Mouse (Mus musculus): ENCODE measurements around the gene Zfyve28.

- TF ChIP-seq CTCF (IDR thresholded peaks at IDR 0.05) (no peak), POLR2A (IDR thresholded peaks at IDR 0.05; ENCODE audit: insufficient read depth, low read depth, low read length) (no peak)
Measured at GRCm38 (mm10) chr5:34276746-34277145, 11.5 kb downstream of the Zfyve28 start.
